Mouse (Mus musculus): ENCODE results near the gene Riiad1. TPM values are rescaled to one million over a fixed set of nuclear protein-coding genes. Genes with fewer than 3 reads are reported as not detected.

Gene Riiad1
- total and polyA plus RNA-seq, 2 experiments from 2014 or later, result 7.3 to 24.7 TPM

GRCm38 (mm10) chr3:94483790-94484439 is 3.8 kb upstream of the Riiad1 start:
- no peaks in the 10 kb centered on the region for H3K9me3 ChIP-seq (ENCODE audit: low read length)
- H3K9ac ChIP-seq, result peak overlapping the region; percentile 29; the same call in 1 of the 2 replicates
- ATAC-seq (peak; percentile 92), DNase-seq (peak; percentile 96)
- H3K4me2 ChIP-seq (ENCODE audit: low read depth), result peak overlapping the region; percentile 44
- no peak for TF ChIP-seq CTCF (IDR thresholded peaks at IDR 0.05; ENCODE audit: low read depth)
- peak overlapping the region; percentile 90 for H3K27ac ChIP-seq (ENCODE audit: low read depth, low read length)
- no peaks in the 10 kb centered on the region for H3K27me3 ChIP-seq (ENCODE audit: insufficient read depth, low read length)
- 5% methylated on average over 20 of the region's 20 CpGs for WGBS
- peaks cover 36% of the 10 kb centered on the region for H3K4me1 ChIP-seq (ENCODE audit: insufficient read depth)
- peaks cover 53% of the 10 kb centered on the region for H3K36me3 ChIP-seq (ENCODE audit: insufficient read depth)
- peak overlapping the region; percentile 13; the same call in 1 of the 2 replicates for H3K4me3 ChIP-seq (ENCODE audit: low read depth, low read length)

GRCm38 (mm10) chr3:94482764-94483385 is 2.7 kb upstream of the Riiad1 start:
- ATAC-seq, result no peak
- Histone ChIP-seq H3K4me1 (ENCODE audit: insufficient read depth) (peaks cover 36% of the 10 kb centered on the region), H3K36me3 (ENCODE audit: insufficient read depth) (peaks cover 44% of the 10 kb centered on the region), H3K4me3 (ENCODE audit: low read depth, low read length) (no peak overlapping the region), H3K27me3 (ENCODE audit: insufficient read depth, low read length) (no peaks in the 10 kb centered on the region), H3K9ac (no peak overlapping the region), H3K27ac (ENCODE audit: low read depth, low read length) (peak overlapping the region; percentile 90), H3K9me3 (ENCODE audit: low read length) (no peaks in the 10 kb centered on the region), H3K4me2 (ENCODE audit: low read depth) (0 out of 2 replicates have a peak overlapping the region, but pooled peaks have one; percentile 44)
- TF ChIP-seq CTCF (IDR thresholded peaks at IDR 0.05; ENCODE audit: low read depth), result no peak
- whole genome bisulfite sequencing, result 85% methylated on average over 17 of the region's 17 CpGs
- no peak for DNase-seq

GRCm38 (mm10) chr3:94481429-94481828 is 1.3 kb upstream of the Riiad1 start:
- Histone ChIP-seq H3K27me3 (ENCODE audit: insufficient read depth, low read length) (no peaks in the 10 kb centered on the region), H3K36me3 (ENCODE audit: insufficient read depth) (peaks cover 29% of the 10 kb centered on the region), H3K4me1 (ENCODE audit: insufficient read depth) (peaks cover 43% of the 10 kb centered on the region), H3K4me2 (ENCODE audit: low read depth) (no peak overlapping the region), H3K9me3 (ENCODE audit: low read length) (no peaks in the 10 kb centered on the region), H3K27ac (ENCODE audit: low read depth, low read length) (no peak overlapping the region), H3K9ac (no peak overlapping the region; the same call in 1 of the 2 replicates), H3K4me3 (ENCODE audit: low read depth, low read length) (no peak overlapping the region)
- ATAC-seq, result no peak
- WGBS, result 65% methylated on average over 4 of the region's 4 CpGs
- no peak for TF ChIP-seq CTCF (IDR thresholded peaks at IDR 0.05; ENCODE audit: low read depth)
- no peak for DNase-seq

GRCm38 (mm10) chr3:94479564-94479963 is 577 bp downstream of the Riiad1 start:
- Histone ChIP-seq H3K9ac (peak overlapping the region; percentile 97), H3K9me3 (ENCODE audit: low read length) (no peaks in the 10 kb centered on the region), H3K27me3 (ENCODE audit: insufficient read depth, low read length) (no peaks in the 10 kb centered on the region), H3K27ac (ENCODE audit: low read depth, low read length) (peak overlapping the region; percentile 95; the same call in 1 of the 2 replicates), H3K36me3 (ENCODE audit: insufficient read depth) (peaks cover 15% of the 10 kb centered on the region), H3K4me2 (ENCODE audit: low read depth) (peak overlapping the region; percentile 93), H3K4me3 (ENCODE audit: low read depth, low read length) (peak overlapping the region; percentile 80), H3K4me1 (ENCODE audit: insufficient read depth) (peaks cover 30% of the 10 kb centered on the region)
- 19% methylated on average over 11 of the region's 11 CpGs for WGBS
- ATAC-seq (no peak), DNase-seq (no peak)
- no peak for TF ChIP-seq CTCF (IDR thresholded peaks at IDR 0.05; ENCODE audit: low read depth)

- Histone ChIP-seq H3K27ac (ENCODE audit: low read depth, low read length) (peak overlapping the region; percentile 95), H3K4me2 (ENCODE audit: low read depth) (peak overlapping the region; percentile 93), H3K36me3 (ENCODE audit: insufficient read depth) (peaks cover 15% of the 10 kb centered on the region), H3K4me3 (ENCODE audit: low read depth, low read length) (peak overlapping the region; percentile 80), H3K27me3 (ENCODE audit: insufficient read depth, low read length) (no peaks in the 10 kb centered on the region), H3K9me3 (ENCODE audit: low read length) (no peaks in the 10 kb centered on the region), H3K4me1 (ENCODE audit: insufficient read depth) (peaks cover 26% of the 10 kb centered on the region), H3K9ac (peak overlapping the region; percentile 97)
- DNase-seq (no peak), ATAC-seq (peak; percentile 16)
- 8% methylated on average over 8 of the region's 9 CpGs for WGBS
- 0 out of 2 replicates have a peak, but pooled peaks have one; percentile 13 for TF ChIP-seq CTCF (IDR thresholded peaks at IDR 0.05; ENCODE audit: low read depth)
Measured at GRCm38 (mm10) chr3:94478591-94479169, 1.5 kb downstream of the Riiad1 start.

- Histone ChIP-seq H3K4me3 (ENCODE audit: low read depth, low read length) (peak within 1 kb of the TSS; percentile 80), H3K9ac (peak within 1 kb of the TSS; percentile 97), H3K27ac (ENCODE audit: low read depth, low read length) (peak within 1 kb of the TSS; percentile 95), H3K27me3 (ENCODE audit: insufficient read depth, low read length) (no peaks in the 10 kb centered on the region), H3K4me1 (ENCODE audit: insufficient read depth) (peaks cover 24% of the 10 kb centered on the region), H3K4me2 (ENCODE audit: low read depth) (peak within 1 kb of the TSS; percentile 93), H3K9me3 (ENCODE audit: low read length) (no peaks in the 10 kb centered on the region), H3K36me3 (ENCODE audit: insufficient read depth) (peaks cover 15% of the 10 kb centered on the region)
- TF ChIP-seq CTCF (IDR thresholded peaks at IDR 0.05; ENCODE audit: low read depth), result no peak
- 1% methylated on average over 14 of the region's 14 CpGs for WGBS
- DNase-seq, result peak; percentile 92
- peak; percentile 94 for ATAC-seq
Measured at GRCm38 (mm10) chr3:94477981-94478422, 2.1 kb downstream of the Riiad1 start, which contains the start of gene Celf3. Gene Celf3, plus strand, starts transcription at chr3:94478295.

Data from forebrain, postnatal 0 days (tissue).